Mouse (Mus musculus): ENCODE data around the gene Btg1-ps2. TPM values are rescaled to one million over a fixed set of nuclear protein-coding genes. Genes with fewer than 3 reads are reported as not detected.

Btg1-ps2 gene
- polyA plus RNA-seq (2012; ENCODE audit: low replicate concordance) = not detected in 2 replicates

GRCm38 (mm10) chrX:38043014-38043413 is at the start of gene Btg1-ps2:
Gene Btg1-ps2 (minus strand): TSS chrX:38043114.

DNA sequence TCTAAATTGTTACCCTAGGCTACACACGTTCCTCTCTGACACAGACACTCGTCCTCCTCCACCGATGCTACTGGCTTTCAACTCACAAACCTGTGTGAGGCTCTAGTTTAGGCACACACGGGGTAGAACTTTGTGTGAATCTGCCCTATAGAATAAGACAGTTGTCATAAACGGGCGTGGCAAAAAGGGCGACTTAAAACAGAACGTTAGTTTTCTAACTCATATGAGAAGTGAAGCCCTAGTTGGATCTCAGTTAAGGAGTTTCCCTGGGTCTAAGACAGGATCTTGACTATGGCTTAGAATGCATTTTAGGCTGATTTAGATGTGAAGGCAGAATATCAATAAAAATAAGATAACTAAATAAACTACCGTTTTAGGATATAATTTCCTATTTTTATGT is 42.1 kb upstream of the Btg1-ps2 start, which contains the start of gene Rhox11:
TSS of gene Rhox11 (minus strand) at position 101 of the 400 bp plus-strand sequence.

DNA sequence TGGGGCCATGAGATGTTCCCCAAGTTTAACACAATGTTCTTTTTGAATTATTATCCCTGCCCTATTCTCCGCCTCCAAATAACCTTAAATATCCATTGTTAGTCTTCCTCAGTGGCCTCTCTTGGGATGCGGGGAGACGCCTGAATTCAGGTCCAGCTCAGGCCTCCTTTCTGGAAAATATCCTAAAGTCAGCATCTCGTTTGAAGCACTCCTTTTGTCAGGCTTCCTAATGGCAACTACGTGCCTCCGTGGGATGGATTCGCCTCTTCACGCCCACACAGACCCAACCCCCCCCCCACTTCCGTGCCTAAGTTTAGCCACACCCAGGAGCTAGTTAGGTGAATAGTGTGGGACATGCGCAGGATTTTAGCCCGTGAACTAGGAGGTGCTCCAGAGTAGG is 23.3 kb upstream of the Btg1-ps2 start, which contains the start of gene Rhox10:
TSS of gene Rhox10 (plus strand) at position 301 of the 400 bp plus-strand sequence.

DNA sequence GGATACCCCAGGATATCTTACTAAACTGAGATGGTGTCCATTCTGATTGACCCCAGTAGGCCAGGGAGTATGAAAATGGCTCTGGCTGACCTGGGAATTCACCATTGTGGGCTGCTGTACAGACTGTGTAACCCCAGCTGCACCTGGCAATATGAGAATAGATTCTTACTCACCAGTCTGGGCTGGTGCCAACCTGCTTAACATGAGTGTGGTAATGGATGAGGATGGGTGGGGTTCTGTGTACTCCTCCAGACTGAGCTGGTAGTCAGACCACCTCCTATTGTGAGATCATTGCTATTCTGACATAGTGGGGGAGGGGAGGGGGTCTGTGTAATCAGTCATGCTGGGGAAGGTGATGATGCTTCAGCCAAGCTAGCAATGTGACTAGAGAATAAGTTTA is 24.3 kb downstream of the Btg1-ps2 start, which contains the start of gene Btg1-ps1:
TSS of gene Btg1-ps1 (minus strand) at position 219 of the 400 bp plus-strand sequence.

Other genes starting within 250 kb of the Btg1-ps2 start
- not detected in 2 replicates for gene Rhox5, start 238.3 kb downstream of the Btg1-ps2 start, polyA plus RNA-seq (2012; ENCODE audit: low replicate concordance)
- gene Rhox6, start 216.2 kb downstream of the Btg1-ps2 start, polyA plus RNA-seq (2012; ENCODE audit: low replicate concordance) = not detected in 2 replicates
- not detected in 2 replicates for gene Rhox7a, start 211.4 kb downstream of the Btg1-ps2 start, polyA plus RNA-seq (2012; ENCODE audit: low replicate concordance)
- not detected in 2 replicates for gene Rhox8, start 164.2 kb downstream of the Btg1-ps2 start, polyA plus RNA-seq (2012; ENCODE audit: low replicate concordance)
- not detected in 2 replicates for gene Rhox7b, start 145.9 kb downstream of the Btg1-ps2 start, polyA plus RNA-seq (2012; ENCODE audit: low replicate concordance)
- not detected in 2 replicates for gene Rhox9, start 141.3 kb downstream of the Btg1-ps2 start, polyA plus RNA-seq (2012; ENCODE audit: low replicate concordance)
- not detected in 2 replicates for gene Btg1-ps1, start 24.3 kb downstream of the Btg1-ps2 start, polyA plus RNA-seq (2012; ENCODE audit: low replicate concordance)
- not detected in 2 replicates for gene Rhox10, start 23.4 kb upstream of the Btg1-ps2 start, polyA plus RNA-seq (2012; ENCODE audit: low replicate concordance)
- gene Rhox11, start 42.0 kb upstream of the Btg1-ps2 start, polyA plus RNA-seq (2012; ENCODE audit: low replicate concordance) = not detected in 2 replicates
- gene Rhox12, start 67.8 kb upstream of the Btg1-ps2 start, polyA plus RNA-seq (2012; ENCODE audit: low replicate concordance) = not detected in 2 replicates
- not detected in 2 replicates for gene Rhox13, start 78.1 kb upstream of the Btg1-ps2 start, polyA plus RNA-seq (2012; ENCODE audit: low replicate concordance)
- 2.2 and 3.6 TPM in 2 replicates for gene Zbtb33, start 146.7 kb upstream of the Btg1-ps2 start, polyA plus RNA-seq (2012; ENCODE audit: low replicate concordance)
- gene Tmem255a, start 209.3 kb upstream of the Btg1-ps2 start, polyA plus RNA-seq (2012; ENCODE audit: low replicate concordance) = not detected in 2 replicates